Mouse (Mus musculus): ENCODE measurements around the gene Evi2a. TPM values are rescaled to one million over a fixed set of nuclear protein-coding genes. Genes with fewer than 3 reads are reported as not detected.

Evi2a gene
- polyA plus RNA-seq, 1 experiment from 2014 or later, result 1.7 TPM

DNA sequence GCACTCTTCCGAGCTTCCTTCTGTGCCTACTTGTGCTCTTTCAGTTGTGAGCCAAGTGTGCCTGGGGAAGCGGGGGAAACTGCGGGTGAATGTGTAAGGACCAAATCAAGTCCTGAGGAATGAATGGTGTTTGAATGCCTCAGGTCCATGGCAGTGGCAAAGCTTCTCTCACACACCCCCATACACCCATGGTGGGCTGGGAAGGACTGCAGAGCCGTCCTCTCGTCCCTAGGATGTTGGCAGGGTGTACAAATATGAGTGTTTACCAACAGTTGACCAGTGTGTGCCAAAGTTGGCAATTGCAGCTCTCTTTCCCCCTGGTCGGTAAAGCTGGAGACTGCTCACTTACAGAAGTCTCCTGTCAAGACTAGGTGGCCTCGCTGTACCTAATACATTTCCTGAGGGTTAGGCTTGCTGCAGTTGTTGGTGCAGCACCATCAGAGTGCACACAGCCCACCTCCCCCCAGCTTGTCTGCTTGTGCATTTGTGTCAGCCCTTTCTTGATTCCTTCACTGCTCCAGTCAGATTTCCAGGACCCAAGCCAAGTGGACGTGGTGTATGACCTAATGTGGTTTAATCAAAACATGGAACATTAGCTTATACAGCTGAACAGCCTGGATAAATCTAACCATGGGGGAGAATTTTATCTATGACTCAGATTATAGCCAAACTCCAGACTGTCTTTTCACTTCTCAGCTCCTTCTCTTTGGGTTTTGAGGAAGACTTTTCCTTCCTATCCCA lies 3.7 kb upstream of the Evi2a start:
- 90% methylated on average over 8 of the region's 8 CpGs for WGBS
- H3K36me3 ChIP-seq, result peaks cover 45% of the 10 kb centered on the region
- DNase-seq (ENCODE audit: low spot score), result no peak
- no peaks in the 10 kb centered on the region for H3K9me3 ChIP-seq (replicated peaks)
- H3K4me3 ChIP-seq, result no peak overlapping the region
- H3K27me3 ChIP-seq (ENCODE audit: low read depth, poor library complexity, severe bottlenecking), result no peaks in the 10 kb centered on the region
- peak overlapping the region; percentile 50; the same call in 1 of the 2 replicates for H3K27ac ChIP-seq (replicated peaks)
- peaks cover 16% of the 10 kb centered on the region for H3K4me1 ChIP-seq

DNA sequence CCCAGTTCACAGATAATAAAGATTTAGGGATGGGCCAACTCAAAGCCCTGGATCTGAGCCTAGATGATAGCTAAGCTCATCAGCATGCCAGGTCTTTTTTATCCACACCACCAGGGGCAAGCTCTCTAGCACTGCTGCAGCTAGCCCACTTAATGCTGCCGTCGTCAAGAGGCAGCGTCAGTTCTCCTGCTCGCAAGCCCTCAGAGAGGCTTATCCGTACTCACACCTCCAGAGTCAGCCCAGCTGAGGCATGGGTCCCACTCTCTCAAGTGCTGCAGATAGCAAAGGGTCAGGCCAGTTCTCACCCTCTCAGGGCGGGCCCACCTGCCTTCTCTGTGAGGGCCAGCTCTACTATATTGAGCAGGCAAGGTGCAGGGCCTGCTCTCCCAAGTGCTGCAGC lies 2.9 kb upstream of the Evi2a start:
- no peak for DNase-seq (ENCODE audit: low spot score)
- H3K27ac ChIP-seq (replicated peaks), result no peak overlapping the region
- H3K4me3 ChIP-seq, result no peak overlapping the region
- H3K36me3 ChIP-seq, result peaks cover 47% of the 10 kb centered on the region
- no peaks in the 10 kb centered on the region for H3K9me3 ChIP-seq (replicated peaks)
- H3K27me3 ChIP-seq (ENCODE audit: low read depth, poor library complexity, severe bottlenecking), result no peaks in the 10 kb centered on the region
- H3K4me1 ChIP-seq, result peaks cover 16% of the 10 kb centered on the region
- 86% methylated on average over 6 of the region's 6 CpGs for WGBS

DNA sequence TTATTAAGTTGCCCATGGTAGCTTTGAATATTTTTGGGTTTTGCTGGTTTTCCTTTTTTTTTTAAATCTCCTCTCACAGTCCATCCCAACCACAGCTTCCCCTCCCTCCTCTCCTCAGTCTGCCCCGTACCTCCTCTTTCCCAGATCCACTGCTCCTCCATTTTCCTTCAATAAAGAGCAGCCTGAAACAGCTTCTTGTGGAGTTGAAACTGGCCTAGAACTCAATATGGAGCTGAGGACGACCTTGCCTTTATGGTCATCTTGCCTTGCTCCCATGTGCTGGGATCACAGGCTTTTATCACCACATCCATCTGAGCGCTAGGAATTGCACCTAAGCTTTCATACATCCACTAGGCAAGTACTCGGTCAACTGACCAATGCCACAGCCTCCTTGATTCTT lies 1.1 kb upstream of the Evi2a start:
- H3K27me3 ChIP-seq (ENCODE audit: low read depth, poor library complexity, severe bottlenecking), result no peaks in the 10 kb centered on the region
- peaks cover 42% of the 10 kb centered on the region for H3K36me3 ChIP-seq
- no peak overlapping the region for H3K27ac ChIP-seq (replicated peaks)
- H3K4me3 ChIP-seq, result no peak overlapping the region
- H3K9me3 ChIP-seq (replicated peaks), result no peaks in the 10 kb centered on the region
- WGBS, result 94% methylated on average over 4 of the region's 4 CpGs
- H3K4me1 ChIP-seq, result peaks cover 16% of the 10 kb centered on the region
- DNase-seq (ENCODE audit: low spot score), result no peak

DNA sequence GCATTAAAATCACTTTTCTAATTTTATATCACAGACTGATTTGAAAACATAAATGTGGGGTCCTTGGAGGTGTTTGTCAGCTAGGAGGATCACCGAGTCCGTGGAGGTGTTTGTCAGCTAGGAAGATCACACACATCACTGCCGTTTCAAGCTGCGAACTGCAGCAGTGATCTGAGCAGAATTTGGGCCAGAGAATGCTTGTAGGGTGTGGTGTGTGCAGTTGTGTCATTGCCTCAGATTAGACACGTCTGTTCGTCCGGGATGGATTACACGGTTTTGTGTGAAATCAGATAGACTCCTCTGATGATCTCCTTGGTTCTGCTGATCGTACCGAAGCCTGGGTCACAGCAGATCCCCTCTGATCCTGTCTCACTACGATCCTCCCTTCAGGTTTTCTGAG lies 365 bp upstream of the Evi2a start:
- WGBS, result 89% methylated on average over 11 of the region's 11 CpGs
- H3K27me3 ChIP-seq (ENCODE audit: low read depth, poor library complexity, severe bottlenecking), result no peaks in the 10 kb centered on the region
- no peaks in the 10 kb centered on the region for H3K9me3 ChIP-seq (replicated peaks)
- no peak for DNase-seq (ENCODE audit: low spot score)
- H3K4me3 ChIP-seq, result no peak overlapping the region
- peaks cover 16% of the 10 kb centered on the region for H3K4me1 ChIP-seq
- H3K36me3 ChIP-seq, result peaks cover 36% of the 10 kb centered on the region
- no peak overlapping the region for H3K27ac ChIP-seq (replicated peaks)

DNA sequence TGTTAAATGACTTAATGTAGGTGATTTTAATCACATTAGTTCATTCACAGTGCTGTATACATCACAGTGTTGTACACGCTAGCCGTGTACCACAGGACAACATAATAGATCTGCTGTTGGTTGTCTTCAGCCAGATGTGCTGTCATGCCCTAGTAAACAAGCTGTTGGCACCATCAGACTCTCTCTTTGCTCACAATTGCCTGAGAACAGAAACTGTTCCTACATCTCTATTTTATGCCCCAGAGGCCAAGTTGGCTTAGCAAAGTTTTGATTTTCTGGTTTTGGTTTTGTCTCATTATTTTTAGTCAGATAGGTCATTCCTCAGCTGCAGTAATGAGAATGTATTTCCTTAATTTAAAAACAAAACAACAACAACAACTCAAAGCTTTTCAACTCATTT lies 673 bp downstream of the Evi2a start:
- DNase-seq (ENCODE audit: low spot score), result no peak
- H3K27ac ChIP-seq (replicated peaks), result no peak overlapping the region
- H3K4me3 ChIP-seq, result no peak overlapping the region
- peaks cover 13% of the 10 kb centered on the region for H3K4me1 ChIP-seq
- peaks cover 39% of the 10 kb centered on the region for H3K36me3 ChIP-seq
- H3K9me3 ChIP-seq (replicated peaks), result no peaks in the 10 kb centered on the region
- 88% methylated on average over 2 of the region's 2 CpGs for WGBS
- H3K27me3 ChIP-seq (ENCODE audit: low read depth, poor library complexity, severe bottlenecking), result no peaks in the 10 kb centered on the region

DNA sequence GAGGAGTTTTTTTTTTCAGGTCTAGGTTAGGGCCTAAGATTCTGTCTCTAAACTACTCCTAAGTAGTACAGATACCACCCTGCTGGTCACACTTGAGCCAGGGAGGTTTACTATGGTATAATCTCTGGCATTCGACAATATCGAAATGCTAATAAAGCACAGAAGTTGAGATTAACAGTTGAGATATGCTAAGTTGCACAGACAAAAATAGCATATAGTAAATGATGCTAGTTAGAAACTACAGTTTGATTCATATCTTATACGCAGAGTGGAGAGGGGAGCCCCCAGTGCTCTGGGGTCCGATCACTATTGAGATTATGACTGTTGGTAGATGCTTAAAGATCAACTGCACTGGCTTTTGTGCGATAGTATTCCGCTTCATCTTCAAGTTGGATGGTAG lies 1.2 kb downstream of the Evi2a start:
- WGBS, result 95% methylated on average over 6 of the region's 6 CpGs
- peaks cover 44% of the 10 kb centered on the region for H3K36me3 ChIP-seq
- DNase-seq (ENCODE audit: low spot score), result no peak
- no peaks in the 10 kb centered on the region for H3K9me3 ChIP-seq (replicated peaks)
- no peak overlapping the region for H3K4me3 ChIP-seq
- H3K27me3 ChIP-seq (ENCODE audit: low read depth, poor library complexity, severe bottlenecking), result no peaks in the 10 kb centered on the region
- no peak overlapping the region for H3K27ac ChIP-seq (replicated peaks)
- H3K4me1 ChIP-seq, result peaks cover 8% of the 10 kb centered on the region

DNA sequence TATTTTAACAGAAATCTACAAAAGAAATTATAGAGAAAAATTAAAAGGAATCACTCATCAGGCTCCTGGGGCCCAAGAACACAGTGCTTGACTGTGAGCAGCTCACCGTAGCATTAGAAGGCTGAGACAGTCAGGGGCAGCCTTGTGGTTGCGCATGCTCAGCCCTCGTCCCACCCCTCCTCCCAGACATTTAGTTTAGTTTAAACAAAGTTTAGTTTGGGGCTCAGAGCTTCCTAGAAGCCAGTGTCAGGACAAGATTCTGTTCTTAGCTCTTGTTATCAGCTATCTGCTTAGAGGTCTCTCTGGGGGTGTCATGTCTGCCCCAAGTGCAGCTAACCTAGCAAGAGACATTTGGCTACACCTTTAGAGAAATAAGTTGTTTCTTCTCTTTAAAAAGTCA lies 1.8 kb downstream of the Evi2a start:
- 90% methylated on average over 3 of the region's 3 CpGs for WGBS
- Histone ChIP-seq H3K36me3 (peaks cover 48% of the 10 kb centered on the region), H3K9me3 (replicated peaks) (no peaks in the 10 kb centered on the region), H3K4me3 (no peak overlapping the region), H3K27ac (replicated peaks) (no peak overlapping the region), H3K4me1 (peaks cover 3% of the 10 kb centered on the region; the same call in 1 of the 2 replicates), H3K27me3 (ENCODE audit: low read depth, poor library complexity, severe bottlenecking) (no peaks in the 10 kb centered on the region)
- DNase-seq (ENCODE audit: low spot score), result no peak

DNA sequence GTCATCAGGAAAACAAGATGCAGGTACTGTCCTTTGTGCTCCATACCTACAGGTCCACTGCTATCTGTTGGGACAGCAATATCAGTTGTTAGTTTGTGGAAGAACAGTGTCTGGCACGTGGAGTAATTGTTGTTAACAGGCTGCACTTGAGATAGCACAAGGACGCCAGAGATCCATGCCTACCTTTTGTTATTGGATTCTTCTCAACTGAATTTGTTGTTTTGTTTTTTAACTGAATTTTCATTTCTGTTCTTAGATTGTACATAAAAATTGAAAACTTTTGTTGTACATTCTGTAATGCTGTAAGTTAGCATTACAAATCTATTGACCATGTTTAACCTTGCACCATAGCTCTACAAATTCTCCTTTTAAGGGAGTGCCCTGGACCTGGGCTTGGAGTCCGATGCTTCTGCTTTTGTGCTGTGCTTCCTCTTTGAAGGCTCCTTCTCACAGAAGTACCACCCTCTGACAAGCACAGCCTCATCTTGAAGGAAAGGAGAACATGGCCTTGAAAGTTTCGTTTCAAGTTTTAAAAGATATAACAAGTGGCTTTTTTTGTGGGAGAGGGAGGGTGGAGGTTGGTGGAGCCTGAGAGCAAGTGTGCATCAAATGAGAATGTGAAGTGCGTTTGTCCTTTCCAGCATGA lies 2.5 kb downstream of the Evi2a start:
- H3K27ac ChIP-seq (replicated peaks), result no peak overlapping the region
- no peak overlapping the region for H3K4me3 ChIP-seq
- no peaks in the 10 kb centered on the region for H3K27me3 ChIP-seq (ENCODE audit: low read depth, poor library complexity, severe bottlenecking)
- H3K9me3 ChIP-seq (replicated peaks), result no peaks in the 10 kb centered on the region
- no peak for DNase-seq (ENCODE audit: low spot score)
- 91% methylated on average over 5 of the region's 5 CpGs for WGBS
- peaks cover 46% of the 10 kb centered on the region for H3K36me3 ChIP-seq
- H3K4me1 ChIP-seq, result no peaks in the 10 kb centered on the region

DNA sequence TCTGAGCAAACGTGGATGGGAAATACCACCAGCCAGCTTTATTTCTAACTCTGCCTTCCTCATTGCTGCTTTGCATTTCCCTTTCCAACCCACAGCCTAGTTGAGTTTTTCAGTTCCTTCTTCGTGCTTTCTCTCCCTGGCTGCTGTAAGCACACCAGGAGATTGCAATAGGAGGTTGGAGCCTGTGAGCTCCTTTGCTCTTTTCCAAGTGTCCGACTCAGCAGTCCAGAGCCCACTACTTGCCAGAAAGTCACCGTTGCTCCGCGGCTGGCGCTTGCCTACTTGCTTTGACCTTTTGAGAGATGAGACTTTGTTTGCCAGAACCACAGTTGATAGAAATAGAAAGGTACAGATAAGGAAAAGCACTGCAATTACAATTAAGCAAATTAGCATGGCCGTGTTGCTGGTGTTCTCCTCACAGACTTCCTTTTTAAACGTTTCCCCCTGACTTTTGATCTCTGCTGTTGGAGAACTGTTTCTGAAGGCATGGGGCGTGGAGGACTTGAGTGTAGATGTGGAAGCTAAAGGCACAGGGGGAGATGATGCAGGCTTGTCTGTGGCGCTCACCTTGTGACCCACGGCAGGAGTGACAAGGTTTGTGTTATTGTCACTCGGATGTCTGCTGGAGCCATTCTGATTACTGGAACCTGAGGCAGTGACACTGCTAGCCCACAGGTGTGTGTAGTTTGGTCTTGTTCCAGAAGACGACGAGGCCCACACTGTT lies 3.2 kb downstream of the Evi2a start:
- no peaks in the 10 kb centered on the region for H3K9me3 ChIP-seq (replicated peaks)

DNA sequence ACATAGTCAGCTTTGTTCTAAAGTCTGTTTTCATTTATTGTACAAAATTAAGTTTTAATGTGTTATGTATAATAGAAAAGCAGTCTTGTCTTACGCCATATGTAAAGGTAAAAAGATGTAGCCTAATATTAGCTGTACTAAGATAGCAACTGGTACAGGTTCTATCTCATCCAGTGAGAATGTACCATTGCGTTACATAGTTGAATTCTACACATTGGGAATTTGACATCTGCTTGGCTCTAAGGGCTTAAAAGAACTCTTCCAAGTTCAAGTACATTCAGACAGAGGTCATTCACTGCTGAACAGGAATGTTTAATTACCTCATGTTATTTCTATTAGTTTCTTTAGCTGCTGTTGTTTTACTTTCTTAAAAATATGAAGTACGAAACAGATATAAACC lies 3.9 kb downstream of the Evi2a start:
- Histone ChIP-seq H3K27ac (replicated peaks) (no peak overlapping the region), H3K4me3 (no peak overlapping the region), H3K9me3 (replicated peaks) (no peaks in the 10 kb centered on the region), H3K4me1 (no peaks in the 10 kb centered on the region), H3K27me3 (ENCODE audit: low read depth, poor library complexity, severe bottlenecking) (no peaks in the 10 kb centered on the region), H3K36me3 (peaks cover 38% of the 10 kb centered on the region)
- DNase-seq (ENCODE audit: low spot score), result no peak
- WGBS, result 98% methylated on average over 3 of the region's 3 CpGs

More for the DNA sequence above, 3.2 kb downstream of the Evi2a start:
- no peak overlapping the region for H3K4me3 ChIP-seq
- DNase-seq (ENCODE audit: low spot score), result no peak
- H3K27me3 ChIP-seq (ENCODE audit: low read depth, poor library complexity, severe bottlenecking), result no peaks in the 10 kb centered on the region
- H3K36me3 ChIP-seq, result peaks cover 41% of the 10 kb centered on the region
- no peak overlapping the region for H3K27ac ChIP-seq (replicated peaks)
- WGBS, result 91% methylated on average over 15 of the region's 15 CpGs
- no peaks in the 10 kb centered on the region for H3K4me1 ChIP-seq

DNA sequence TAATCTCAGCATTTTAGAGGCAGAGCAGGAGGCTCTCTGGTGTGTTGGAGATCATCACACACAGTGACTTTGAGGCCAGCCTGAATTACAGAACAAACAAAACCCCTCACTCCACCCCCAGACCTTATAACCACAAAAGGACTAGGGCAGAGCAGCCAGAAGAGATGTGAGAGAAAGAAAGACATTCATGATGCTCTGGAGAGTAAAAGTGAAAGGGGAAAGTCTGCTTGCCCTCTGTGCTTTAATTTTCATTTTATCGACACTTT lies 6.2 kb downstream of the Evi2a start:
- Histone ChIP-seq H3K4me1 (no peaks in the 10 kb centered on the region), H3K36me3 (peaks cover 32% of the 10 kb centered on the region), H3K9me3 (replicated peaks) (no peaks in the 10 kb centered on the region), H3K4me3 (no peak overlapping the region), H3K27me3 (ENCODE audit: low read depth, poor library complexity, severe bottlenecking) (no peaks in the 10 kb centered on the region), H3K27ac (replicated peaks) (no peak overlapping the region)
- WGBS, result 89% methylated on average over 1 of the region's 1 CpGs
- DNase-seq (ENCODE audit: low spot score), result no peak

DNA sequence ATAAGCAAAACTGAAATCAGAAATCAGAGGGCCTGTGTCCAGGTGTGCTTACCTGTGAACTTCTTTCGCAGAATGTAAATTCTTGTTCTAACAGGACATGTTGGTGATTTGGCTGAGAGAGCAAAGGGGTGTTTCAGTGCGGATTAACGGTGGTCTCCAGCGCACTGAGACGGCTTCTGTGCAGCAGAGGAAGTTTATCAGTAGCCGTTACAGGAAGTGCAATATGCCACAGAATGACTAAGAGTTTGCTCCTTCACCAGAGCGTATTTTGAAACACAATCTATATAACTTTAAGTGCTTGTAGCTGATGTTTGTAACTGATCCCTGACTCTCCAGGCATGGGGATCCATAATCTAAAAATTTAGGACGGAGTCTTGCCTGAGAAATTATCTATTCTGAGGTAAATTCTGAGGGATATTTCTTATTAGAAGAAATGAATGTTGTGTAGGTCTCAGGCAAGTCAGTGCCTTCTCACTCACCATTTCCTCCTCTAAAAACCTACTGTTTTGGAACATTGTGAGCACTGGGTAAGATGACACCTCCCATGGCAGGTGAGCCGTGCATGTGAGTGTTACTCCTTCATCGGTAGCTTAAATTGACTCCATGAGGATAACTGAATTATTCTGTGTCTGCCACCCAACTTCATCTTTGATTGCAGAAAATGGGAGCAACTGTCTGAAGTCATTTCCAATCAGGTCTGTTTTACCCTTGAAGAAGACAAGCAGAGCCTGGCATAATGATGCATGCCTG lies 6.7 kb downstream of the Evi2a start, which contains the start of gene Evi2b:
Evi2b (minus strand) TSS at position 203 of the 750 bp plus-strand sequence.
- H3K4me3 ChIP-seq, result no peak within 1 kb of the TSS
- WGBS, result 88% methylated on average over 10 of the region's 10 CpGs
- no peaks in the 10 kb centered on the region for H3K9me3 ChIP-seq (replicated peaks)
- DNase-seq (ENCODE audit: low spot score), result no peak
- H3K27me3 ChIP-seq (ENCODE audit: low read depth, poor library complexity, severe bottlenecking), result no peaks in the 10 kb centered on the region
- H3K36me3 ChIP-seq, result peaks cover 30% of the 10 kb centered on the region
- no peaks in the 10 kb centered on the region for H3K4me1 ChIP-seq
- H3K27ac ChIP-seq (replicated peaks), result no peak within 1 kb of the TSS
